Mouse (Mus musculus): ENCODE results near the gene Gm11549.

The Gm11549 gene

DNA sequence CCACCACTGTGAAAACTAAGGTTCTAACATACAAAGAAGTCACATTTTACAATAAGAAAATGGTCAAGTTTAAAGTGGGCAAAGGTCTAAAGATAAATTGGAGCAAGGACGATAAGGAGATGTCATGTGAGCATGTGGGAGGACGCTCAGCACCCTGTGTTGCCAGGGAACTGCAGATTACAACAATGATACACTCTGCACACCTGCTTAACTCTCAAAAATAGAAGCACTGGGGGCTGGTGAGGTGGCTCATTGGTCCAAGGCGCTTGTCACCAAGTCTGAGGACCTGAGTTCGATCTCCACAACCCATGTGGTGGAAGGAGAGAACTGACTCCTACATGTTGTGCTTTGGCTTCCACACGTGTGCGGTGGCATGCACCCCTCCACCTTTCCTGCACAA is 10.1 kb downstream of the Gm11549 start:
- no peak for DNase-seq (ENCODE audit: low spot score)

DNA sequence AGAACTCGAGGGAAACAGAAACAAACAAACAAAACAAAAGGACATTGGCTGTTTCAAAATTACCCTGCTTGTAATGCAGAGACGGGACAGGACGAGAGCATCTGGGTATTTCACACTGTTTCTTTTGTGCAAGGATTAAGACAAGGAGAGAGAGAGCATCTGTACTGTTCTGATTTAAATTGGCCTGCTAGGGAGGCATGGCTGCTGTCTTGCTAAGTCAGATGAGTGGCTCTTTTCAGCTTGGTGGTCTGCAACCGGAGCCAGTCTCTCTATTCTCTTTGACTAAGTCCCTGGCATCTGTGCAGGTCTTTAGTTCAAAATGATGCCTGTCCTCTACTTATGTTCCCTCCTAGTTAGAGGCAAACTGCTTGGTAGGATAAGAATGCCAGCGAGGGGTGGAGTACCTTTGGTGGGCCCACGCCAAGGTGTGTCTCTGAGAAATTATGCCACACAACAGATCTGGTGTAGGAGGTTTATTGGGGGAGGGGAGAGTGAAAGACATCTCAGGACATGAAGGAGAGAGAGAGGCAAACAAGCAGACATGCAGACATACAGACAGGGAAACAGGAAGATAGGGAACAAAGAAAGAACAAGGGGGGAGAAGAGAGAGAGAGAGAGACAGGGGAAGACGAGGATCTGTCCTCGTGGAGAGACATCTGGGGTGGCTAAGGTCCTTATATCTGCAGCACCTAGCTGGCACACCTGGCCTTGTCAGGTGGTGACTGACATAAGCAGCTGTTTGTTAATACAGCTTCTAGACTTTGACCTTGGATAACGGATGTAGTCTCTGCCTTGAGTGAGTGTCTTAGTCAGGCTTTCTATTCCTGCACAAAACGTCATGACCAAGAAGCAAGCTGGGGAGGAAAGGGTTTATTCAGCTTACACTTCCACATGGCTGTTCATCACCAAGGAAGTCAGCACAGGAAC is 15.5 kb downstream of the Gm11549 start:
- DNase-seq (ENCODE audit: low spot score), result no peak

DNA sequence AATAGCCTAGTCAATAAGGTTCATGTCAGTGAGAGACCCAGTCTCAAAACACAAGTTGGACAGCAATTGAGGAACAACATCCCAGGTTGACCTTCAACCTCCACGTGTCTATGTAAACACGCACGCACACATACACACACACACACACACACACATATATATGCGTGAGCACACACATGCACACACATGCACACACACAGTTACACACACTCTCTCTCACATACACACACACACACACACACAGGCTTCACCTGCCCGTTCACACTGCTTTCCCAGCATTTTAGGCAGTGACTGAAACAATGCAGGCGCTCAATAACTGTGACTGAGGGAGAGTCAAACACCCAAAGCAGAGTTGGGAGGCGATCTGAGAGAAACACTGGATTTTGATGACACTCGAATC is 16.3 kb downstream of the Gm11549 start:
- DNase-seq (ENCODE audit: low spot score), result no peak

DNA sequence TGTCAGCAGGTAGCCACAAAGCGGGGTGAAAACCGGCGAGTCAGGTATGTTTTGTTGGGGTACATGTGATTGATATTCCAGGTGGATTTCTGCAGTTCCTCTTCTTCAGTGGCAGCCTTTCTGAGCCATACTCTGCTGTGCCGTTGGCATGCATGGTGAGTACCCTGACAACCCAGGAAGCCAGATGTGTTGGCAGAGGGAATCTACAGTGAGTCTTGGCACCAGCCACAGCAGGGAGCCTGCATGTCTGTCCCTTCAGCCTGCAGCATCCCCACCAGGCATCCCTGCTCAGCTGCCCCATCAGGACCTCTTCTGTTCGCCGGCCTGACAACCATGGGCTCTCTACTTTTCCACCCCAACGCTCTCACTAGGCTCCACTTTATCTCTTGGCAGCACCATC is 20.1 kb downstream of the Gm11549 start:
- DNase-seq (ENCODE audit: low spot score), result no peak

DNA sequence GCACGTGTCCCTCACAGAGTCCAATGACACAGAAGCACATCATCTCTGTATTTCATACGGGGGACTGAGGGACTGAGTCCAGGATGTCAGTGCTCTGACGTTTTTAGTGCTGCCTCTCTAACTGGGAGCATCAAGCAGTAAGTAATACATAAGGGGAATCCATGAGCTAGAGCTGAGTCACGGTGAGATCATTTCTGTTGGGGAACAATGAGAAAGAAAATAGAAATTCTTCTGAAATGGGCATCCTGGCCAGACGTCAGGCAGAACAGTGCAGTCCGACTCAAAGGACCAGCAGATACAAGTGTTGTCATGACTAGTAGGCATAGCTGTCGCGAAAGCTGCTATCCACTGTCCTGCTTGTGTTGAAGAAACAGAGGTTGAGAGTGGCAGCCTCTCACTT is 20.6 kb downstream of the Gm11549 start:
- no peak for DNase-seq (ENCODE audit: low spot score)

DNA sequence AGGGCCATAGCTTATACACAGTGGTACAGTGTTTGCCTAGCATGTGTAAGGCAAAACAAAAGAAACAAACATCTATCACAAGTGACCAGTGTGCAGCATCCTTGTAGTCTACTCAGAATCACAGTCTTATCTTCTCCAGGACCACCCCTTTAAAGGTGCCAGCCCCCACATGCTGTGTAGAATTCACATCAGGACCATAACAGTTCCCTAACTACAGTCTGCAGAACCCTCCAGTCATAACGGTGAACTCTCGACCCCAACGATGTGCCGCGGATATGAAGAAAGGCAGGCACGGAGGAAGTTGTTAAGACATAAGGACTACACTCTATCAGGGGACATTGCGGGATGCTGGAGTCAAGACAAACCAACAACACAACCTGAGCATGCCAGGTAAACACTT is 22.2 kb downstream of the Gm11549 start:
- no peak for DNase-seq (ENCODE audit: low spot score)

DNA sequence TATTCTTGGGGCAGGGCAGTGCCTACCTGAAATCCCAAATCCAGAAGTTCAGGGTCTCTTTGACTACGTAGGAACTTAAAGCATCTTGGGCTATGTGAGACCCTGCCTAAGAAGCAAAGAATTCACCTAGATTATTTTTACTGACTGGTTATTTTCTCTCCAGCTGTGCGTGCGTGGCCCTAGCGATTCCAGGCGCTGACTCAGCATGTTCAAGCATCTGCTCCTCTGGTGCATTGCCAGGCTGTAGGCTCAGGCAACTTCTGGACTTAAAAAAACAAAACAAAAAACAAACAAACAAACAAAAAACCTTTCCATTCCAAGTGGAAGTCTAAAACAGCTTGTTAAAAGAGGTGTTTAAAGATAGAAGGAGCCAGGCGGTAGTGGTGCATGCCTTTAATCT is 23.4 kb downstream of the Gm11549 start:
- no peak for DNase-seq (ENCODE audit: low spot score)

DNA sequence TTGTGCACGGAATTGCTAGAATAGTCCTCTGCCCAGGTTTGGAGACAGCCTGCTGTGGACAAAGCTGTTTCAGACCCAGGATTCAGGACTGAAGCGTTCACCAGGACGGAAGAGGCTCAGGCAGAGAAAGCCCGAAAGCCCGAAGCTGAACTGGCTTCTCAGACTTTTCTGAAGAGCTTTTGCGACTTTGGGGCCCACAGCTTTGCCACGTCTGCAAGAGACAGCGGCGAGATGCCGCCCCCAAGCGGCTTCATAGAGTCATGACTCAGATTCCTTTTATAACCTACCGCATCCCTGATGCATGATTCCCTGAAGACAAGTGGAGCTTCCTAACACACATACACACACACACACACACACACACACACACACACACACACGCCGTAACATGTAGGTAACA is 24.9 kb downstream of the Gm11549 start:
- peak; percentile 66 for DNase-seq (ENCODE audit: low spot score)

DNA sequence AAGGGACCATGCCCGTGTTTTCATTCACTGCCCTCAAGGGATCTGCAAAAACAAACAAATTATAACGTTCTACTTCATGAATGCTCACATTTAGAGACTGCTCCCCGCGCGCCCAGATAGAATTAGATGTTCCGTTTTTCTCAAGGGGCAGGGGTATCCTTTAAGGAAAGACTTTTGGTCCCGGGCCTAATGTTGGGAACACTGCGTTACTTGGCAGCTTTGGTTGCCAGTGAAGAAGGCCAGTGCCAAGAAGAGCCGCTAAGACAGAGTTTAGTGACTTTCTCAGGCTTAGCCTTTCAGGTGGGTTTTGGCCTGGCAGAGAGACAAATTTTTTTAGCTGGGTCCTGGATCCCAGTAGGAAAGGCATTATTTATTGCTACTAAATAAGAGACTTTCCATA is 25.3 kb downstream of the Gm11549 start:
- DNase-seq (ENCODE audit: low spot score), result no peak

DNA sequence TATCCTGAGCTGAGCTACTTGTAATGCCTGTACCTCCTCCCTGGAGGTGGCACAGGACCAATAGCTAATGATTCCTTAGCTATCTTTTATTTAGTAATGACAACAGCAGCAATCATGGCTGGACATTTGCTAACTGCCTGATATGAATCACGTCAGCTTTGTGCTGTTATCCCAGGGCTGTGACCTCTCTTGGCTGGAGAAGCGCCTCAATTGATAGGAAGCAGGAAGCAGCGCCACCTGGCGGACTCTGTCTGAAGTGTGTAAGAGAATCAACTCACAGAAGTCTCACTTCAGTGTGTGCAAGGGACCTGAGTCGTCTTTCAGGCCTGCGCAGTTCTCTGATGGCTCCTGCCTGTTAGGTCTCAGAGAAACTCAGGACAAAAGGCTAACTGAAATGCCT is 26.2 kb downstream of the Gm11549 start:
- peak; percentile 90 for DNase-seq (ENCODE audit: low spot score)

DNA sequence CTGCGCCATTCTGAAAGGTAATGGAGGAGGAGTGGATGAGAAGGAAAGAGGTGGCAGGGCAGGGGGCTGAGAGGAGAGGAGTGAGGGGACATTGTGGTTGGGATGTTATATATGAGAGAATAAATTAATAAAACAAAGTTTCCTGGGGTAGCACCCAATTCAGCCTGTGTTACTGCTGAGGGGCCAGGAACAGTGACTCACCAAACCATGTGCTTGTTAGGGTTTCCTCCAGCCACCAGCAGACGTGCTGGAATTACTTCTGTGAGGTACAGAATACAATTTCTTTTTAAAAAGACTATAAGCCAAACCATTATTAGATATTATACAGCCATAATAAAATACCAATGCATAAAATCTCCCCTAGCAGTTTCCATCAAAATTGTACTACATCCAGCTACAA is 27.0 kb downstream of the Gm11549 start:
- DNase-seq (ENCODE audit: low spot score), result no peak

DNA sequence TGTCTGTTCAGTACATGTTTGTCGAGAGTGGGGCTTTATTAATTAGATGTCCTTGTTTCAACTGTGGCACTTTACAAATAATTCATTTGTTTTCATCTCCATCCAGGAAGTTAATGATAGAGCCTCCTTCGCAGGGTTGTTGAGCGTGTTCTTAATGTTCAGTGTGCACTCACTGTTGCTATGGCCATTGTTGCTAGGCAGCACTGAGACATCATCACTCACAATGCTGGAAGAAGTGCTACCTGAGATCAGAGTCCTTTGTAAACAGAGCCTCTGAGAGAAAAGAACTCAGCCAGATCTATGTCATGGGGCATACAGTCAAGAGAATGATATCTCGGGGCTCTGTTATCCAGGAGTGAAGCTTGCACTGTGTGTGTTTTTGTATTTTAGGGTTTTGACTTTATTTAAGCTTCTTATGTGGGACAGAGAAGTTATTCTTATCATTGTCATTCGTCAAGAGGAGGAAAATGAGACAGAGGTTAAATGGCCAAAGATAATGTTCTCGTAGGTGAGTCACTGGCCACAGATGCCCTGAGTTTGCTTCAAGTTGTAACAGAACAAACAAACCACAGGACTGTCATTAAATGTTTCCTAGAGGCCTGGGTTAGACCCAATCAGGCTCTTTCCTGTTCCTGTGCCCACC is 27.9 kb downstream of the Gm11549 start:
- DNase-seq (ENCODE audit: low spot score), result no peak

DNA sequence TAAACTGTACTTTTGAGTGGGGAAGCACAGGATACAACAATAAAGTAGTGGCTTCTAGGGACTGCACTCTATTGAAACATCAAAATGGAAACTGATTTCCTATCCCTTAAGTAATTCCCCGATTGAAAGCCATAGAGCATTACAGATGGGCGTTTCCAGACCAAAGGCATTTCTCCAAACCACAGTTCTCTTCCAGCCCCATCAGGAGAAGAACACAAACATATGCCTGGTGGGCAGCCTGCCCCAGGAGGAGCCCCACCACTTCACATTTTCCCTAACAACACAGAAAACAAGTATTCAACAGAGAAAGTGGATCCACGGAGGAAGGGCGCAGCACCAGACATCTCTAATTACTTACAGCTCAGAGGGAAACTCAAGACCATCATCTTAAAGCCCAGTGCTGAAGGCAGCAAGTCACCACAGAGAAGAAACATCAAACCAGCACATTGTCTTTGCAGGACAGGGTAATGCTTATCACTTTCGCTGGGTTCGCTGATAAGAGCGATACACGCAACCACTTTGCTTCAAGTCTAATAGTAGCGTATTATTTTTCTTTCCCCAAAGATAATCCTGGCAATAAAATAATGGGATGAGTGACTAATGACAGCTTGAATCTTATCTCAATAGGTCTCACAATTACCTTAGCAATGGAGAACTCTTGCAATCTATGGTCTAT is 28.8 kb downstream of the Gm11549 start:
- DNase-seq (ENCODE audit: low spot score), result no peak

DNA sequence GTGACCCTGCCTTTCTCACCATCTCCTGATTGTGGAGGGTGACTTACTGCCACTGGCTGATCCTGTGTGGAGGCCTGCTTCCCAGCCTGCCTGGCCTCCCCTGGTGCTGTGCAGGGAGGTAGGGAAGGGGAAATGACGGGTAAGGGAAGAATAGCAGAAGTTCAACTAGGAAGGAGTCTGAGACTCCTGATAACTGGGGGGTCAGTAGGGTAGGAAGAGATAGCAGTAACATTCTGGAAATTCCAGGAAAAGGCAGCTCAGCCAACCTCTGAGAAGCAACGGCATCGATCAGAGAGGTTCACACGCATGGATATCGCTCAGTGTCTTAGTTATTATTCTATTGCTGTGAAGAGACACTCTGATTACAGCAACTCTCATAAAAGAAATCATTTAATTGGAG is 30.1 kb downstream of the Gm11549 start:
- no peak for DNase-seq (ENCODE audit: low spot score)

DNA sequence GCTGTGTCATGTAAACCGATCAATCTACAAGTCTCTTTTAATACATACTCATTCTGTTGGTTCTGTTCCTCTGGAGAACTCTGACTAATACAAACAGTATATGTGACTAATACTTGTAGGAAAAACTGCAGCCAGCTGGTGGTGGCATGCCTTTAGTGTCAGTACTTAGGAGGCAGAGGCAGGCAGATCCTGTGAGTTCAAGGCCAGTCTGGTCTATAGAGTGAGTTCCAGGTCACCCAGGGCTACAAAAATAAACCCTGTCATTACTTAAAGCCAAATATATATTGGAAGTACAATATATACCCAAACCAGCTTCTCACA is 32.1 kb downstream of the Gm11549 start:
- no peak for DNase-seq (ENCODE audit: low spot score)

DNA sequence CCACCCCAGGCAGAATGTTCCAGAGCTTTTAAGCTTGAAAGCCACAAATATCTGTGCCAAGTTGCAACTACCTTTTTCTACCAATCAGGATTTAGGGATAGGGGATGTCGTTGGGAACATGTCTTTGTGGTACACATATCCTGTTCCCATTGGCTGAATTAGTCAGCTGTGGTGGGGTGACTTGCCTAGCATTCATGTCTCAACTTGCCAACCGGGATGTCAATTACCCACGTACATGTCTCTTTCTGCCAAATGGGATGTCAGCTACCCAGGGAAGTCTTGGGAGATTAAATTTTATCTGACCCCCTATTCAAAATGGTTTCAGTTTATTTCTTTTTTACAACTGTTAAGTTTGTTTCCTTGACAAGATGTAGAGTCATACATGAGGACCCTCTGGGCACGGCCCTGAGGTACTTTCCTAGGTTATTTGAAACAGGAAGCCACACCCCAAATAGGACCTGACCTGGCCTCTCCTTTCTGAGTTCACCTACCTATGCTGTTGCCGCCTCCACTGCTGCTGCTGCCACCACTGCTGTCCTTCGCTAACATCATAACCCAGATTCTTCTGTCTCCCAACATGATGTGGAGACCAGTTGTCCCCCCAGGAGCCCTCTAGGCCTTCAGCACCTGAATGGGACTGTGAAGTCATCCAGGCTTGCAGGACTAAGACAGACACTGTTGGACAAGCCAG is 32.6 kb downstream of the Gm11549 start:
- no peak for DNase-seq (ENCODE audit: low spot score)

DNA sequence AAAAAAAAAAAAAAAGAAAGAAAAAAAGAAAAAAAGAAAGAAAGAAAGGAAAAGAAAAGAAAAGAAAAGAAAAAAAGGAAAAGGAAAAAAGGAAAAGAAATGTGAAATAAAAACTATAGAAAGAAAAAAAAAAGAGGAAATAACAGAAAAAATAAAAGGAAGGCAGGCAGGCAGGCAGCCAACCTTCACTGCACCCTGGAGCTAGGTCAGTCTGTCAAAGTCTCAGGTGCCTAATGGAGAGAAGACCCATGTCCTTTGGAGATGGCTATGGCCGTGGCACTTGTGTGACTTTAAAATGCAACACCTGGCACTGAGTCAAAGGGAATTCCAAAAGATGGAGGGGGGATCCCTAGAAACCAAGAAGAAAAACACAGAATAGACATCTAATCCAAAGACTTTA is 33.2 kb downstream of the Gm11549 start:
- no peak for DNase-seq (ENCODE audit: low spot score)

DNA sequence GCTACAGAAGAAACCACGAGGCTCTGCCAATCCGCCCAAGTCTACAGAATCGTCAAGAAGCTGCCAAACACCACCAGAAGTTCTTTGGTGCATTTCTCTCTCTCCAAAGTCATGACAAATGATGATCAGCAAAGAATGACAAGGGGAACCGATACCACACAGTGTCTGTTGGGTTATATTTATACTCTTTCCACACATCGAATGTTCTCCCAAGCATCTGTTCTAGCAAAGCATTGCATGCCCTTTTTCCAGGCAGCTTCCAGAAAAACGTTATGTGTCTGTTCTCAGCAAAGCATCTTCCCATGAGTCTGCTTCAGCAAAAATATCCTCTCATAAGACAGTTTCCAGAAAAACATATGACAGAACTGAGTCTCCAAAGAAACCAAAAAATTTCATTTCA is 34.7 kb downstream of the Gm11549 start:
- no peak for DNase-seq (ENCODE audit: low spot score)

DNA sequence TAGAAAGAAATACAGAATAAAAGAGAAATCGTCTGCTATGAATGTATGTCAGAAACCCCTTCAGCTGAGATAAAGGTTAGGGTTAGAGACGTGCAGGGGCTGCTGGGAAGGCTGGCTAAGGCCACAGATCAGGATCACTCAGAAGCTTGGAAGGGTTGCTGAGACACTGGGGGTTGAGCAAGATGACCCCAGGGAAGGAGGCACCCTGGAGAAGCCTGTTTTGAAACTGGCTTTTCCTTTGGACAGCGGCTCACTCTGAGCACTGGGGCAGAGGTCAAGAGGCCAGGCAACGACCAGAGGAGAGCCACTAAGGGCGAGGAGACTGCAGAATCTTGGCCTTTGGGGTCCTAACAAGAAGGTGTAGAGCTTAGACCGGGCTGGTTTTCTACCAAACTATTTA is 35.4 kb downstream of the Gm11549 start:
- no peak for DNase-seq (ENCODE audit: low spot score)

DNA sequence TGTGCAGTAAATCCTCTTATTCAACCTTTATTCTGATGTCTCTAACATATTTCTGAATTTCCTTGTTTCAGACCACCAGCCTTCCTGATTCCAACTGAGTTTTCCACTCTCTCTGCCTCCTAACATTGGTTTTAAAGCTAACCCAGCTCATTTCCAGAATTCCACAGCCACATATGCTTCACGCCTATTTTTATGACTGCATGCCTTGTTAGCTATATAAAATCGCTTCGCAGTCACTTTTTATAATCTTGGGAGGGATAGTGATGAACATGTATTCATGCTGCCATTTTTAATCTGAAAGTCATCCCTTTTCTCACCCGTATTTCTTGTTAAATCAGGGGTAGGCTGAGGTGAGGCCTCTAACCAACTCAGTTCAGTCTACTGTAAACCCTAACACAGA is 37.3 kb downstream of the Gm11549 start:
- DNase-seq (ENCODE audit: low spot score), result no peak

DNA sequence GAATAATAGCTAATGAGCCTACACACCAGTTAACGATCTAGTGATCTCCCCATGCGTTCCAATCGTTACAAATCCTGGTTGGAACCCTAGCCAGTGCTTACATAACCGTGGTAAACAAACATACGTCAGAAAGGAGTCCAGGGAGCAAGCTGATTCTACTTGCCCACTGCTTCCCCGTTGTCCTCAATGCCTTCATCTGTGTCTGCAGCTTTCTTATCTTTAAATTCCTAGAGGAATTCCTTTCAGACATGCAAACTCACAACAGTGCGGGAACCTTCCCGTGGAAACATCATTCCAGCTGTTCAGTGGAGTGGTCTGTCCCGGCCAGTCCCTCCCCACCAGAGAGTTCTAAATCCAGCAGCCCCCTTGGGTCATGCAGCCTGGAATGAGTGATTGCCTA is 38.7 kb downstream of the Gm11549 start:
- no peak for DNase-seq (ENCODE audit: low spot score)

DNA sequence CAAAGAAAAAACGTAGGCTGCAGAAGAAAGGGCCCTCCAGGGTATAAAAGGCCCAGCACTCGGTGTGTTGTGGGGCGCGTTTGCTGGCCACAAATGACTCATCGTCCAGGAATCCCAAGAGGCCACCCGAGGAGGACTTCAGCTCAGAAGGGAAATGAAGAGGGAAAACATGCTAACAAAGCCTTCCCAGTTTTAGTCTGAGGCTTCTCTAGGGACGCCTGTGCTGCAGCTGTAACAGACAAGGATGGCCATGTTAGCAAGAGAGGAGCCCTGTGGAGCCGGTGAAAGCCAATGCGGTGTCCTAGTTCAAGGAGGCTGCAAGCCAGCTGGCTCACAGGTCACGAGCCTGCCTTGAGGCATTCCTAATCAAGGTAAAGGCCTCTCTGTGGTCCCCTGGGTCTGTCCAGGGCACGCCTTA is 39.8 kb downstream of the Gm11549 start:
- DNase-seq (ENCODE audit: low spot score), result no peak

DNA sequence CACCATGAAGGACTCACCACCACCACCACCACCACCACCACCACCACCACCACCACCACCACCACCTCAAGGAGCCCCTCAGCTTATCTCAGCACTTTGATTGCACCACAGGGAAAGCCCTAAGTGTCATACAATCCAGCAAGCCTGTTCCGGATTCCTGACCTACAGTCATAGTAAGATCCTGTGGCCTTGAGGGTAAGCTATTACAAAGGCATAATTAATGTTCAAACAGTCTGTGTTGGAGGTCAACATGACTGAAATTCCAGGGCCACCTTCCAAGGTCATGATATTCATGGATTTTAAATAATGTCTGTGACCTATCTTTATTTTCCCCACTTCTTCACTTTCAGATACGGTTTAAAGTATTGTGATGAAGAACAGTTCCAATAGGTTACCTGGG is 41.1 kb downstream of the Gm11549 start:
- DNase-seq (ENCODE audit: low spot score), result no peak

All from urinary bladder, postnatal 25 days (tissue).